Mouse (Mus musculus): ENCODE data around the gene Ap1s1. TPM values are rescaled to one million over a fixed set of nuclear protein-coding genes. Genes with fewer than 3 reads are reported as not detected.

Gene Ap1s1
- polyA plus RNA-seq, 1 experiment from 2014 or later, result 146 TPM

DNA sequence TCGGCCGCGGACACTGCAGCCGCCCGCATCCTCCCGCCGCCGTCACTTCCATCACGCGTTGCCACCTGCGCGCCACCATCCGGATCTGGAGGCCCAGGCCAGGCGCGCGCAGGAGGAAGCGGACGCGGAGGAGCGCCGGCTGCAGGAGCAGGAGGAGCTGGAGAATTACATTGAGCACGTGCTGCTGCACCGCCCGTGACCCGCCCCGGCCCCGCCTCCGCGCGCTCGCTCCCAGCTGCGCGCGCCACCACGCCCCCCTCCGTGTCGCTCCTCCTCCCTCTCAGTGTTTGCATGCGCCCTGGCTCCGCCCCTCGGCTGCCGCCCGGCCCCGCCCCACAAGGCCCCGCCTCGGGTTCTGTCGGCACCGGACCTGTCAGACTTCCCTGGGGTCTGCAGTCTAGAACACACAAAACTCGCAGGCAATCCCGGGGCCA lies 13.3 kb downstream of the Ap1s1 start:
- Histone ChIP-seq H3K4me1 (ENCODE audit: control insufficient read depth, insufficient read depth, low read length) (peaks cover 20% of the 10 kb centered on the region), H3K9me3 (ENCODE audit: control insufficient read depth, low read depth, low read length) (no peaks in the 10 kb centered on the region), H3K4me3 (ENCODE audit: low read depth, low read length) (peak overlapping the region; percentile 45), H3K27me3 (ENCODE audit: control insufficient read depth, insufficient read depth, low read length) (peaks cover 30% of the 10 kb centered on the region), H3K36me3 (ENCODE audit: control insufficient read depth, insufficient read depth, low read length) (peaks cover 11% of the 10 kb centered on the region), H3K4me2 (replicated peaks; ENCODE audit: low read depth, low read length) (peak overlapping the region; percentile 100), H3K27ac (ENCODE audit: low read length) (no peak overlapping the region), H3K9ac (replicated peaks; ENCODE audit: low read depth, low read length) (no peak overlapping the region)
- WGBS, result under 1% methylated on average over 37 of the region's 49 CpGs
- ATAC-seq (ENCODE audit: insufficient number of reproducible peaks, insufficient read depth, low FRiP score, low read depth), result peak; percentile 83

DNA sequence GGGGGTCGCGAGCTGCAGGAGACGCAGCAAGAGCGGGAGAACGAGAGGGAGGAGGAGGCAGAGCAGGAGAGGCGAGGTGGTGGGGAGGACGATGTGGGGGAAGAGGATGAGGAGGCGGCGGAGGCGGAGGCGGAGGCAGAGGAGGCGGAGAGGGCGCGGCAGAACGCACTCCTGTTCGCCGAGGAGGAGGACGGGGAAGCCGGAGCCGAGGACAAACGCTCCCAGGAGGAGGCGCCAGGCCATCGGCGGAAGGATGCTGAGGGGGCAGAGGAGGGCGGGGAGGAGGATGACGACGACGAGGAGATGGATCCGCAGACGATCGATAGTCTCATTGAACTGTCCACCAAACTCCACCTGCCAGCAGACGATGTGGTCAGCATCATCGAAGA lies 13.9 kb downstream of the Ap1s1 start:
- H3K36me3 ChIP-seq (ENCODE audit: control insufficient read depth, insufficient read depth, low read length), result peaks cover 6% of the 10 kb centered on the region
- H3K4me3 ChIP-seq (ENCODE audit: low read depth, low read length), result peak overlapping the region; percentile 45
- H3K4me2 ChIP-seq (replicated peaks; ENCODE audit: low read depth, low read length), result peak overlapping the region; percentile 100
- no peak overlapping the region for H3K27ac ChIP-seq (ENCODE audit: low read length)
- H3K9me3 ChIP-seq (ENCODE audit: control insufficient read depth, low read depth, low read length), result no peaks in the 10 kb centered on the region
- H3K9ac ChIP-seq (replicated peaks; ENCODE audit: low read depth, low read length), result no peak overlapping the region
- WGBS, result 1% methylated on average over 33 of the region's 33 CpGs
- peaks cover 30% of the 10 kb centered on the region for H3K27me3 ChIP-seq (ENCODE audit: control insufficient read depth, insufficient read depth, low read length)
- peaks cover 20% of the 10 kb centered on the region for H3K4me1 ChIP-seq (ENCODE audit: control insufficient read depth, insufficient read depth, low read length)
- no peak for ATAC-seq (ENCODE audit: insufficient number of reproducible peaks, insufficient read depth, low FRiP score, low read depth)

DNA sequence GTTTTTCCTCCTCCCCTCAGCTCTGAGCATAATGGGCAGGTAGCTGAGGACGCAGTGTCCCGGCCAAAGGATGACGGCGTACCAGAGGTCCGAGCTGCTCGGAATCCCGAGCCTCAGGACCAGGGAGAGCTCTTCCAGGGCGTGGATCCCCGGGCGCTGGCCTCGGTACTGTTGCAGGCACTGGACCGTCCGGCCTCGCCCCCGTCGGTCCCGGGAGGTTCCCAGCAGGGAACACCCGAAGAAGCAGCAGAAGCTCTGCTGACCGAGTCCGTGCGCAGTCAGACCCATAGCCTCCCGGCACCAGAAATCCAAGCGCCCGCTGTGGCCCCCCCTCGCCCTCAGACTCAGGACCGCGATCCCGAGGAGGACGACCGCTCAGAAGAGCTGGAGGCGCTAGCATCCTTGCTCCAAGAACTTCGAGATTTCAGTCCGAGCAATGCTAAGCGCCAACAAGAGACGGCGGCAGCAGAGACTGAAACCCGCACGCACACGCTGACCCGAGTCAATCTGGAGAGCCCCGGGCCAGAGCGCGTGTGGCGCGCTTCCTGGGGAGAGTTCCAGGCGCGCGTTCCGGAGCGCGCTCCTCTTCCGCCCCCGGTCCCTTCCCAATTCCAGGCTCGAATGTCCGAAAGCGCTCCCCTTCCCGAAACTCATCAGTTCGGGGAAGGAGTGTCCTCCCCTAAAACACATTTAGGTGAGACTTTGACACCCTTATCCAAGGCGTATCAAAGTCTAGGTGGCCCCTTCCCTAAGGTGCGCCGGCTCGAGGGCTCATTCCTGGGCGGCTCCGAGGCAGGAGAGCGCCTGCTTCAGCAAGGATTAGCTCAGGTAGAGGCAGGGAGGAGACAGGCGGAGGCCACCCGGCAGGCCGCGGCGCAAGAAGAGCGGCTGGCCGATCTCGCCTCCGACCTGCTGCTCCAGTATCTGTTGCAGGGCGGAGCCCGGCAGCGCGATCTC lies 14.6 kb downstream of the Ap1s1 start:
- WGBS, result under 1% methylated on average over 78 of the region's 78 CpGs
- H3K4me3 ChIP-seq (ENCODE audit: low read depth, low read length), result peak overlapping the region; percentile 45
- peaks cover 34% of the 10 kb centered on the region for H3K27me3 ChIP-seq (ENCODE audit: control insufficient read depth, insufficient read depth, low read length)
- ATAC-seq (ENCODE audit: insufficient number of reproducible peaks, insufficient read depth, low FRiP score, low read depth), result no peak
- peak overlapping the region; percentile 100 for H3K4me2 ChIP-seq (replicated peaks; ENCODE audit: low read depth, low read length)
- H3K4me1 ChIP-seq (ENCODE audit: control insufficient read depth, insufficient read depth, low read length), result peaks cover 20% of the 10 kb centered on the region
- H3K27ac ChIP-seq (ENCODE audit: low read length), result no peak overlapping the region
- H3K36me3 ChIP-seq (ENCODE audit: control insufficient read depth, insufficient read depth, low read length), result peaks cover 3% of the 10 kb centered on the region
- no peaks in the 10 kb centered on the region for H3K9me3 ChIP-seq (ENCODE audit: control insufficient read depth, low read depth, low read length)
- H3K9ac ChIP-seq (replicated peaks; ENCODE audit: low read depth, low read length), result no peak overlapping the region

DNA sequence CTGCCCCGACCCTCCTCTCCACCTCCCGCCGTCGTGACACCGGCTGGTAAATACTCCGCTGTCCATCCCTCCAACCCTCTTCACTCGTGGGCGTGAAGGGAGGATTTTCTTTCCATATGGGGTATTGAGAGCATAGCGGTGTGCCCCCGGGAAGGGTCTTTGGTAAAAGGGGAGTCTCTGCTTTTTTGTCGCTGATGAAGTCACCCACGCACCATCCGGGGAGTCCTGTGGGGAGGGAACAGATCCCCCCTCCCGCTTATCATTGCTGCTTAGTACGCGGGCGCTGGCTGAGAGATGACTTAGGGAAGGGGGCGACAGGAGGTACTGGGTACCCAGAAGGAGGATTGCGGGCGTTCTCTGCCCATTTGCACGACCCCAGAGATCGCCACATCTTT lies 15.5 kb downstream of the Ap1s1 start:
- 14% methylated on average over 22 of the region's 22 CpGs for WGBS
- Histone ChIP-seq H3K4me3 (ENCODE audit: low read depth, low read length) (peak overlapping the region; percentile 12; the same call in 1 of the 2 replicates), H3K4me1 (ENCODE audit: control insufficient read depth, insufficient read depth, low read length) (peaks cover 20% of the 10 kb centered on the region), H3K36me3 (ENCODE audit: control insufficient read depth, insufficient read depth, low read length) (no peaks in the 10 kb centered on the region), H3K9me3 (ENCODE audit: control insufficient read depth, low read depth, low read length) (no peaks in the 10 kb centered on the region), H3K4me2 (replicated peaks; ENCODE audit: low read depth, low read length) (peak overlapping the region; percentile 50), H3K27me3 (ENCODE audit: control insufficient read depth, insufficient read depth, low read length) (peaks cover 41% of the 10 kb centered on the region), H3K27ac (ENCODE audit: low read length) (no peak overlapping the region), H3K9ac (replicated peaks; ENCODE audit: low read depth, low read length) (no peak overlapping the region)
- ATAC-seq (ENCODE audit: insufficient number of reproducible peaks, insufficient read depth, low FRiP score, low read depth), result no peak

DNA sequence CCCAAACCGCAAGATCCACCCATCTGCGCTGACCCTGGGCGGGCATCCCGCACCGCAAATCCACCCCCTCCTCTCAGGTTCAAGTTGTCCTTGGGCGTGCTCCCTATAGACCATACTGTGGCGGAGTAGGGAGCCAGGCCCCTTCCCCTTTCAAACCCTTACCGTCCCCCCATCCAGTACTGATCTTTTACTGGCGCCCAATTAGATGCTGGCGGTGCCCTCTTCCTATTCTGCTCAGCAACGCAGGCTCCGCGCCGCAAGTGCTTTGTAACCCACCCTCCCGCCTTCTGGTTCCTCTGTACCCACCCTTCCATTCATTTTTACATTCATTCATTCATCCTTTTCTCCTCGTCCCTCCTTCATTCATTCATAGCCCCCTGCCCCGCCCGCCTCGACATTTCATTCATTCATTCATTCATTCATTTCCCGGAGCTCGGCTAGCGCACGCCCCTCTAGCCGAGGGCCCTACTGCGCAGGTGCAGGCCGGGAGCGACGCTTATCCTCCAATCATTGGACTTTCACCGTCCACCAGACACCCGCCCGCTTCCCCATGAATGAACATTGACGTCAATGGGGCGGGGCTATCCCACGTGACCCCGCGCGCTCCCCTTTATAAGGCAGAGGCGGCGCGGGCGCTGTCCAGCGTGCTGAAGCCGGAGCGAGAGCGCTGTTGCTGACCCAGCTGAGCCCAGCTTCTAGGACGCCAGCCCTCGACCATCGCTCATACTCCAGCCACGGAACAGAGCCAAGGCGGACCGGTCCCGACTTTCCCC lies 16.1 kb downstream of the Ap1s1 start:
- Histone ChIP-seq H3K27me3 (ENCODE audit: control insufficient read depth, insufficient read depth, low read length) (peaks cover 47% of the 10 kb centered on the region), H3K4me1 (ENCODE audit: control insufficient read depth, insufficient read depth, low read length) (peaks cover 20% of the 10 kb centered on the region), H3K9ac (replicated peaks; ENCODE audit: low read depth, low read length) (no peak overlapping the region), H3K27ac (ENCODE audit: low read length) (no peak overlapping the region), H3K9me3 (ENCODE audit: control insufficient read depth, low read depth, low read length) (no peaks in the 10 kb centered on the region), H3K36me3 (ENCODE audit: control insufficient read depth, insufficient read depth, low read length) (no peaks in the 10 kb centered on the region), H3K4me2 (replicated peaks; ENCODE audit: low read depth, low read length) (peak overlapping the region; percentile 50), H3K4me3 (ENCODE audit: low read depth, low read length) (peak overlapping the region; percentile 29)
- under 1% methylated on average over 52 of the region's 52 CpGs for WGBS
- ATAC-seq (ENCODE audit: insufficient number of reproducible peaks, insufficient read depth, low FRiP score, low read depth), result peak; percentile 82

DNA sequence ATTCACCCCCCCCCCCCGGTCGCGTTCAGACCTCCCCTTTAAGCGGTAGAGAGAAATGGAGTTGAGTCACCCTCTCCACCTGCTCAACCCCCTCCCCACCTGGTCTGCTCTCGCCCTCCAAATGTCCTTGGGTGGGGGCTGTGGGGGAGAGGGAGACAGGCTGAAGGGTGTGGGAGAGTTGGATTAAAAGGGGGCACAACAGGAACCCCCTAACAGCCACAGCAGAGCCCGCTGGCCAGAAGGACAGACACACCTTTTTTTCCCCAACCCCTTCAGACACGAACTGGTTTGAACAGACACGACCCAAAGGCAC lies 16.7 kb downstream of the Ap1s1 start:
- Histone ChIP-seq H3K9me3 (ENCODE audit: control insufficient read depth, low read depth, low read length) (no peaks in the 10 kb centered on the region), H3K4me2 (replicated peaks; ENCODE audit: low read depth, low read length) (peak overlapping the region; percentile 50; the same call in 1 of the 2 replicates), H3K36me3 (ENCODE audit: control insufficient read depth, insufficient read depth, low read length) (no peaks in the 10 kb centered on the region), H3K9ac (replicated peaks; ENCODE audit: low read depth, low read length) (no peak overlapping the region), H3K4me3 (ENCODE audit: low read depth, low read length) (no peak overlapping the region), H3K4me1 (ENCODE audit: control insufficient read depth, insufficient read depth, low read length) (peaks cover 20% of the 10 kb centered on the region), H3K27me3 (ENCODE audit: control insufficient read depth, insufficient read depth, low read length) (peaks cover 50% of the 10 kb centered on the region), H3K27ac (ENCODE audit: low read length) (no peak overlapping the region)
- 3% methylated on average over 8 of the region's 8 CpGs for WGBS
- ATAC-seq (ENCODE audit: insufficient number of reproducible peaks, insufficient read depth, low FRiP score, low read depth), result no peak

DNA sequence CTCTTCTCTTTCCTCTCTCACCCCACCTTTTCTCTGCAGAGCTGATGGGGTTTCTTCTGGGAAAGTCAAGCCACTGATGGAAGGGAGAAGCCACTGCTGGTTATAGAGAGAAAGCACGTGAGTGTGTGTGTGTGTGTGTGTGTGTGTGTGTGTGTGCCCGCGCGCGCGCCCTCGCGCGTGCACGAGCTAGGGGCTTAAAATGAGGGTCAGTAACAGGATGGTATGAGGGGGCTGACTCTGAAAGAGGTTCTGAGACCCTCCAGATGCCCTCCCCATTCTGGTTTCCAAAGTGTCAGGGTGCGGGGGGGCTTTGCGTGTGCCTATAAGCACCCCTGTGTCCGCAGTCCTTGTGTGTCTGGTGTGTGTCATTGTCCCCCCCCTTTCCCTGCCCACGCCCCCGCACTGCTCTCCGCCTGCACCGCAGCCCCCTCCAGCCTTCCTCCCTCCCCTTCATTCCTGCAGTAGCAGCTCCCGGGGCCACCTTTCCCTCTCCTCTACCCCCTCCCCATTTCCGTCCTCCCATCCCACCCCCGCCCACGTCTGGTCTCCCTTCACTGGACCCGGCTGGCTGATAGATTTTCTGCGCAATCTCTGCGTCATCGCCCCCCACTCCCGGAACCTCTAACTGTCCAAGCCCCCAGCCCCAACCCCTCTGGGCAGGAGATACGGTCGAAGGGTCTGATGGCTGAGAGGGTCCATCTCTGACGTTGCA lies 17.2 kb downstream of the Ap1s1 start:
- Histone ChIP-seq H3K36me3 (ENCODE audit: control insufficient read depth, insufficient read depth, low read length) (no peaks in the 10 kb centered on the region), H3K4me2 (replicated peaks; ENCODE audit: low read depth, low read length) (no peak overlapping the region), H3K9ac (replicated peaks; ENCODE audit: low read depth, low read length) (no peak overlapping the region), H3K27ac (ENCODE audit: low read length) (no peak overlapping the region), H3K4me1 (ENCODE audit: control insufficient read depth, insufficient read depth, low read length) (peaks cover 20% of the 10 kb centered on the region), H3K9me3 (ENCODE audit: control insufficient read depth, low read depth, low read length) (no peaks in the 10 kb centered on the region), H3K4me3 (ENCODE audit: low read depth, low read length) (no peak overlapping the region), H3K27me3 (ENCODE audit: control insufficient read depth, insufficient read depth, low read length) (peaks cover 53% of the 10 kb centered on the region)
- ATAC-seq (ENCODE audit: insufficient number of reproducible peaks, insufficient read depth, low FRiP score, low read depth), result no peak
- WGBS, result 8% methylated on average over 26 of the region's 29 CpGs

DNA sequence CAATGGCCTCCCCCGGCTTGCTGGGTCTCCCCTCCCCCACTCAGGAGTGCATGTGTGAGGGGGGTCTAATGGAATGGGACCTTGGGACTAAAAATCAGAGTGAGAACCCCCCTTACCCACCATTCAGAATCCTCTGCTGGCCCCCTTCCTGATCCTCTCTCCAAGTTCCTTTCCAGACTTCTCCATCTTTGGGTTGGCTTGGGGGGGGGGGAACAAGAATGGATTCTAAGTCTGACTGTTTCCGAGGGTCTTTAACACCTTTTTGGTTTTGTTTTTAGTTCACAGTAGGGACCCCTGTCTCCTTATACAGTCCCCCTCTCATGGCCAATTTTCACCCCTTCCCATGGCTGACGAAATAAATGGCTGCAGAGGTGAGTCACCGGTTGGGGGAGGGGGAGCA lies 19.8 kb downstream of the Ap1s1 start, which contains the start of gene Vgf:
Gene Vgf, plus strand, starts transcription at position 301 of the 400 bp plus-strand sequence.
- Histone ChIP-seq H3K9me3 (ENCODE audit: control insufficient read depth, low read depth, low read length) (no peaks in the 10 kb centered on the region), H3K9ac (replicated peaks; ENCODE audit: low read depth, low read length) (no peak within 1 kb of the TSS), H3K36me3 (ENCODE audit: control insufficient read depth, insufficient read depth, low read length) (no peaks in the 10 kb centered on the region), H3K27me3 (ENCODE audit: control insufficient read depth, insufficient read depth, low read length) (peaks cover 42% of the 10 kb centered on the region), H3K4me2 (replicated peaks; ENCODE audit: low read depth, low read length) (no peak within 1 kb of the TSS), H3K27ac (ENCODE audit: low read length) (no peak within 1 kb of the TSS), H3K4me1 (ENCODE audit: control insufficient read depth, insufficient read depth, low read length) (peaks cover 7% of the 10 kb centered on the region), H3K4me3 (ENCODE audit: low read depth, low read length) (no peak within 1 kb of the TSS)
- 25% methylated on average over 4 of the region's 4 CpGs for WGBS
- no peak for ATAC-seq (ENCODE audit: insufficient number of reproducible peaks, insufficient read depth, low FRiP score, low read depth)

Data from stomach, embryonic 14.5 days (tissue).